Mouse (Mus musculus) liver, adult 2 months (tissue): Measurements from ENCODE around the gene Ninj2.

Source experiments
- CTCF ChIP-seq: fragments of 200-500 bp; IDR thresholded peaks from 2 replicates; pipeline ENCODE4 v1.5.1; 2011; ENCODE audit warnings: low read depth, low read length, control low read depth
- POLR2A ChIP-seq: fragments of 200-500 bp; IDR thresholded peaks from 2 replicates; pipeline ENCODE4 v1.6.1; 2011; ENCODE audit warnings: low read length, control low read depth; ENCODE audit not compliant: insufficient read depth; ENCODE audit errors: extremely low read depth

GRCm38 (mm10) chr6:120199638-120200394, 106.7 kb downstream of the Ninj2 start:
- TF ChIP-seq CTCF: no peak
- TF ChIP-seq POLR2A: no peak
